Mouse (Mus musculus) lung, adult 2 months (tissue): ENCODE data around the gene Enkur.

Experiments used
- CTCF ChIP-seq: fragments of 200-500 bp; IDR thresholded peaks from 2 replicates; pipeline ENCODE4 v1.5.1; 2011; ENCODE audit warnings: mild to moderate bottlenecking, low read length, control low read depth; ENCODE audit not compliant: insufficient read depth
- POLR2A ChIP-seq: fragments of 200-500 bp; IDR thresholded peaks from 2 replicates; pipeline ENCODE4 v1.6.1; 2011; ENCODE audit warnings: low read depth, mild to moderate bottlenecking, control low read depth, low read length, borderline replicate concordance; ENCODE audit errors: extremely low read depth

- TF ChIP-seq CTCF (peak; percentile 90), POLR2A (no peak)
Measured at GRCm38 (mm10) chr2:21187576-21187975, 17.6 kb downstream of the Enkur start.
